Mouse (Mus musculus): Measurements from ENCODE around the gene Vash1. TPM values are rescaled to one million over a fixed set of nuclear protein-coding genes. Genes with fewer than 3 reads are reported as not detected.

Gene Vash1
- polyA plus RNA-seq, 1 experiment = 1.6 TPM

GRCm38 (mm10) chr12:86697996-86698395, 19.5 kb downstream of the Vash1 start:
- Histone ChIP-seq H3ac (ENCODE audit: control insufficient read depth, insufficient read length) (no peak overlapping the region), H3K27me3 (ENCODE audit: control insufficient read depth, insufficient read depth, insufficient read length) (no peaks in the 10 kb centered on the region), H3K79me2 (ENCODE audit: control insufficient read depth, insufficient read depth) (no peaks in the 10 kb centered on the region), H3K4me2 (ENCODE audit: low read depth) (no peak overlapping the region), H3K36me3 (ENCODE audit: control insufficient read depth, insufficient read depth) (no peaks in the 10 kb centered on the region), H3K4me3 (no peak overlapping the region)
- TF ChIP-seq MYOG (IDR thresholded peaks at IDR 0.05; ENCODE audit: control insufficient read depth in 1 of 3, insufficient read depth in 1 of 3, insufficient read length in 2 of 3, low read depth in 2 of 3) (no peak), POLR2A (IDR thresholded peaks at IDR 0.05; ENCODE audit: insufficient read length, low read depth) (no peak), TCF3 (IDR thresholded peaks at IDR 0.05; ENCODE audit: insufficient read length, low read depth) (no peak), SRF (IDR thresholded peaks at IDR 0.05; ENCODE audit: control insufficient read depth, insufficient read length, low read depth) (no peak), MYOD1 (IDR thresholded peaks at IDR 0.05; ENCODE audit: control insufficient read depth in 1 of 3, insufficient read length in 2 of 3, low read depth in 2 of 3) (no peak), POLR2AphosphoS2 (IDR thresholded peaks at IDR 0.05; ENCODE audit: insufficient read length, low read depth) (no peak), REST (IDR thresholded peaks at IDR 0.05; ENCODE audit: insufficient read depth, insufficient read length) (no peak), USF1 (IDR thresholded peaks at IDR 0.05; ENCODE audit: low read depth) (no peak), MAX (IDR thresholded peaks at IDR 0.05; ENCODE audit: low read depth) (no peak), CEBPB (IDR thresholded peaks at IDR 0.05; ENCODE audit: insufficient read depth, poor library complexity, severe bottlenecking) (no peak), E2F4 (IDR thresholded peaks at IDR 0.05; ENCODE audit: insufficient read depth) (no peak)

- Histone ChIP-seq H3K79me2 (ENCODE audit: control insufficient read depth, insufficient read depth) (no peaks in the 10 kb centered on the region), H3ac (ENCODE audit: control insufficient read depth, insufficient read length) (no peak overlapping the region), H3K36me3 (ENCODE audit: control insufficient read depth, insufficient read depth) (no peaks in the 10 kb centered on the region), H3K27me3 (ENCODE audit: control insufficient read depth, insufficient read depth, insufficient read length) (no peaks in the 10 kb centered on the region), H3K4me2 (ENCODE audit: low read depth) (no peak overlapping the region), H3K4me3 (no peak overlapping the region)
- TF ChIP-seq MAX (IDR thresholded peaks at IDR 0.05; ENCODE audit: low read depth) (no peak), MYOG (IDR thresholded peaks at IDR 0.05; ENCODE audit: control insufficient read depth in 1 of 3, insufficient read depth in 1 of 3, insufficient read length in 2 of 3, low read depth in 2 of 3) (no peak), POLR2A (IDR thresholded peaks at IDR 0.05; ENCODE audit: insufficient read length, low read depth) (no peak), CEBPB (IDR thresholded peaks at IDR 0.05; ENCODE audit: insufficient read depth, poor library complexity, severe bottlenecking) (no peak), SRF (IDR thresholded peaks at IDR 0.05; ENCODE audit: control insufficient read depth, insufficient read length, low read depth) (no peak), REST (IDR thresholded peaks at IDR 0.05; ENCODE audit: insufficient read depth, insufficient read length) (no peak), USF1 (IDR thresholded peaks at IDR 0.05; ENCODE audit: low read depth) (no peak), TCF12 (IDR thresholded peaks at IDR 0.05; ENCODE audit: insufficient read depth, poor library complexity, severe bottlenecking) (no peak), E2F4 (IDR thresholded peaks at IDR 0.05; ENCODE audit: insufficient read depth) (no peak), POLR2AphosphoS2 (IDR thresholded peaks at IDR 0.05; ENCODE audit: insufficient read length, low read depth) (no peak), MYOD1 (IDR thresholded peaks at IDR 0.05; ENCODE audit: control insufficient read depth in 1 of 3, insufficient read length in 2 of 3, low read depth in 2 of 3) (no peak), TCF3 (IDR thresholded peaks at IDR 0.05; ENCODE audit: insufficient read length, low read depth) (no peak)
Observed at GRCm38 (mm10) chr12:86698537-86698936, 20.0 kb downstream of the Vash1 start.

GRCm38 (mm10) chr12:86699965-86700926, 21.7 kb downstream of the Vash1 start:
- Histone ChIP-seq H3ac (ENCODE audit: control insufficient read depth, insufficient read length) (no peak overlapping the region), H3K4me2 (ENCODE audit: low read depth) (no peak overlapping the region), H3K4me3 (no peak overlapping the region), H3K27me3 (ENCODE audit: control insufficient read depth, insufficient read depth, insufficient read length) (no peaks in the 10 kb centered on the region), H3K79me2 (ENCODE audit: control insufficient read depth, insufficient read depth) (no peaks in the 10 kb centered on the region), H3K36me3 (ENCODE audit: control insufficient read depth, insufficient read depth) (no peaks in the 10 kb centered on the region)
- TF ChIP-seq SRF (IDR thresholded peaks at IDR 0.05; ENCODE audit: control insufficient read depth, insufficient read length, low read depth) (no peak), E2F4 (IDR thresholded peaks at IDR 0.05; ENCODE audit: insufficient read depth) (no peak), MYOD1 (IDR thresholded peaks at IDR 0.05; ENCODE audit: control insufficient read depth in 1 of 3, insufficient read length in 2 of 3, low read depth in 2 of 3) (no peak), POLR2A (IDR thresholded peaks at IDR 0.05; ENCODE audit: insufficient read length, low read depth) (no peak), USF1 (IDR thresholded peaks at IDR 0.05; ENCODE audit: low read depth) (no peak), TCF3 (IDR thresholded peaks at IDR 0.05; ENCODE audit: insufficient read length, low read depth) (no peak), POLR2AphosphoS2 (IDR thresholded peaks at IDR 0.05; ENCODE audit: insufficient read length, low read depth) (no peak), REST (IDR thresholded peaks at IDR 0.05; ENCODE audit: insufficient read depth, insufficient read length) (no peak), MAX (IDR thresholded peaks at IDR 0.05; ENCODE audit: low read depth) (no peak)

- no peak overlapping the region for H3ac ChIP-seq (ENCODE audit: control insufficient read depth, insufficient read length)
- TF ChIP-seq POLR2AphosphoS2 (IDR thresholded peaks at IDR 0.05; ENCODE audit: insufficient read length, low read depth) (no peak), CEBPB (IDR thresholded peaks at IDR 0.05; ENCODE audit: insufficient read depth, poor library complexity, severe bottlenecking) (no peak), E2F4 (IDR thresholded peaks at IDR 0.05; ENCODE audit: insufficient read depth) (no peak), POLR2A (IDR thresholded peaks at IDR 0.05; ENCODE audit: insufficient read length, low read depth) (no peak), REST (IDR thresholded peaks at IDR 0.05; ENCODE audit: insufficient read depth, insufficient read length) (no peak), USF1 (IDR thresholded peaks at IDR 0.05; ENCODE audit: low read depth) (no peak), SRF (IDR thresholded peaks at IDR 0.05; ENCODE audit: control insufficient read depth, insufficient read length, low read depth) (no peak), TCF3 (IDR thresholded peaks at IDR 0.05; ENCODE audit: insufficient read length, low read depth) (no peak), TCF12 (IDR thresholded peaks at IDR 0.05; ENCODE audit: insufficient read depth, poor library complexity, severe bottlenecking) (no peak), MYOG (IDR thresholded peaks at IDR 0.05; ENCODE audit: control insufficient read depth in 1 of 3, insufficient read depth in 1 of 3, insufficient read length in 2 of 3, low read depth in 2 of 3) (no peak), MYOD1 (IDR thresholded peaks at IDR 0.05; ENCODE audit: control insufficient read depth in 1 of 3, insufficient read length in 2 of 3, low read depth in 2 of 3) (no peak), MAX (IDR thresholded peaks at IDR 0.05; ENCODE audit: low read depth) (no peak)
- H3K4me3 ChIP-seq = no peak overlapping the region
- no peak overlapping the region for H3K4me2 ChIP-seq (ENCODE audit: low read depth)
- no peaks in the 10 kb centered on the region for H3K36me3 ChIP-seq (ENCODE audit: control insufficient read depth, insufficient read depth)
- H3K79me2 ChIP-seq (ENCODE audit: control insufficient read depth, insufficient read depth) = no peaks in the 10 kb centered on the region
- H3K27me3 ChIP-seq (ENCODE audit: control insufficient read depth, insufficient read depth, insufficient read length) = no peaks in the 10 kb centered on the region
Observed at GRCm38 (mm10) chr12:86700927-86701310, 22.4 kb downstream of the Vash1 start.
